Comparison of ENCODE assay signal across 10 mouse cellular contexts in the genomic region with DNA sequence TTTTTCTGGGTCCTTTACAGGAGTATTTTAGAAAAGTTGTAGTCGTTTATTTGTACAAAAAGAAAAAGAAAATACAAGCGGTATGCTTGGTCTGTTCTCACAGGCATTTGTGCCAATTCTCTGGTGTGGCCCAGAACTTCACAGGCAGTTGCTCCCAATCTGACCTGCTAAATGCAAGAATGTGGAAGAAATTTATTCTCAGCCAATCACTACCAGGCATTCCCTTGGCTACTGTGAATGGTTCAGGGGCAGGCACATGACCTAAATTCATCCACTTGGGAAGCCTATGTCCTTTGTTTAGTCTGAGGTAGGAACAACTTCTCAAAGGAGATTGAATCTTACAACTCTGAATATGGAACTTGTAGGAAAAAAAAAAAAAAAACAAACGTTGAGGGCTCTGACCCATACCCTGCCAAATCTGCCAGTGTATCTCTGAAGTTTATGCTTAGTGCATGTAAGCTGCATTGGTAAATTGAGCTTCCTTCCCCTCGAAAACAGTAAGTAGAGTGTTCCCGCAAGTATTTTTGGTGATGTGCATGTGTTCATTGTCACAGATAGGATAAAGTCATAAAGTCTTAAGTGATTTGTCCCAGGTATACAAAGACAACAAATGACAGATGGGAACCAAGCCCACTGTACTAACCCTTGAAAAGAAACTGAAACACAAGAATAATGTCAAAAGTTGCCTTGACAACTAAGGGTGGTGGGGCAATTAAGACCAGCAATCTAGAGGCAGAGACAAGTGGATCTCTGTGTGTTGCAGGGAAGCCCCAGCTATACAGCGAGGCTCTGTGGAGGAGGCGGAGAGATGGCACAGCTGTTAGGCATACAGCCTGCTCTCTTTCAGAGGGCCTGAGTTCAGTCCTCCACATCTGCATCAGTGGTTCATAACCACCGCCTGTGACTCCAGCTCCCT. TPM values are rescaled to one million over a fixed set of nuclear protein-coding genes. Genes with fewer than 3 reads are reported as not detected.
DNase-seq lines count a peak whose midpoint lies in the region; ATAC-seq and TF ChIP-seq lines count a peak whose summit lies in the region.
"Had no signal": no experiment of that assay in that cellular context is flagged by ENCODE, and none has a peak within 500 bp of the region (broad histone marks: within the 10 kb centered on the region; RNA-seq: fewer than 3 reads in every experiment).

No protein-coding gene starts in this region.

- H3K9me3 ChIP-seq in lung, embryonic 14.5 days (ENCODE audit: low read depth, low read length) = no peaks in the 10 kb centered on the region
- no peaks in the 10 kb centered on the region for H3K9me3 ChIP-seq in forebrain, embryonic 15.5 days
- H3K9me3 ChIP-seq: heart, embryonic 15.5 days had no signal

- 46% methylated on average over 8 of the region's 8 CpGs for WGBS in lung, embryonic 14.5 days
- 31% methylated on average over 8 of the region's 8 CpGs for WGBS in forebrain, embryonic 15.5 days

- ATAC-seq in lung, embryonic 14.5 days (ENCODE audit: insufficient read depth) = no peak
- no peak for ATAC-seq in forebrain, embryonic 15.5 days (replicated peaks)
- no peak for ATAC-seq in erythroblast, adult 5-6 weeks (replicated peaks; ENCODE audit: low FRiP score, poor library complexity, severe bottlenecking)

- TF ChIP-seq CTCF in lung, embryonic 14.5 days (IDR thresholded peaks at IDR 0.05; ENCODE audit: low read depth) = no peak

- no peak overlapping the region for H3K4me2 ChIP-seq in lung, embryonic 14.5 days
- H3K4me2 ChIP-seq in forebrain, embryonic 15.5 days (replicated peaks) = no peak overlapping the region
- H3K4me2 ChIP-seq: heart, embryonic 15.5 days had no signal

- H3K4me1 ChIP-seq in lung, embryonic 14.5 days (ENCODE audit: insufficient read depth) = peaks cover 4% of the 10 kb centered on the region
- peaks cover 20% of the 10 kb centered on the region for H3K4me1 ChIP-seq in forebrain, embryonic 15.5 days

- H3K9ac ChIP-seq in lung, embryonic 14.5 days = no peak overlapping the region
- no peak overlapping the region for H3K9ac ChIP-seq in forebrain, embryonic 15.5 days (replicated peaks)
- H3K9ac ChIP-seq: heart, embryonic 15.5 days had no signal

- DNase-seq in lung, embryonic 14.5 days = peak; percentile 41
- DNase-seq in lung, postnatal 25 days (ENCODE audit: low spot score) = no peak
- peak; percentile 72 for DNase-seq in adipocyte (ENCODE audit: low spot score)
- DNase-seq in mesoderm, embryonic 11.5 days (ENCODE audit: low read depth, low spot score) = peak; percentile 65
- no peak for DNase-seq in right cerebral cortex, postnatal 4 days
- no peak for DNase-seq in adrenal gland, adult 8-10 months
- DNase-seq: liver had no signal

- H3K27ac ChIP-seq in lung, embryonic 14.5 days (ENCODE audit: low read depth) = no peak overlapping the region
- peak overlapping the region; percentile 43; the same call in 1 of the 2 replicates for H3K27ac ChIP-seq in forebrain, embryonic 15.5 days (replicated peaks)
- H3K27ac ChIP-seq: heart, embryonic 15.5 days had no signal

- peaks cover 4% of the 10 kb centered on the region for H3K36me3 ChIP-seq in lung, embryonic 14.5 days (ENCODE audit: insufficient read depth)
- 0 out of 2 replicates have a peak, but pooled peaks cover under 1% of the 10 kb centered on the region for H3K36me3 ChIP-seq in forebrain, embryonic 15.5 days

- H3K27me3 ChIP-seq in lung, embryonic 14.5 days (ENCODE audit: insufficient read depth, low read length) = no peaks in the 10 kb centered on the region
- no peaks in the 10 kb centered on the region for H3K27me3 ChIP-seq in forebrain, embryonic 15.5 days
- H3K27me3 ChIP-seq: heart, embryonic 15.5 days had no signal

- no peak overlapping the region for H3K4me3 ChIP-seq in lung, embryonic 14.5 days (ENCODE audit: low read depth, low read length)
- no peak overlapping the region for H3K4me3 ChIP-seq in forebrain, embryonic 15.5 days
- H3K4me3 ChIP-seq: heart, embryonic 15.5 days had no signal

RNA-seq across cellular contexts. Expression of a gene that starts 2.7 kb away (rescaled TPM):
- 563 and 575 TPM in 2 replicates for polyA plus RNA-seq in lung, embryonic 14.5 days (2014; fragmentation: Nextera tagmentation; extraction: Ambion mirVana)
- polyA plus RNA-seq in forebrain, embryonic 15.5 days (2015; fragmentation: Nextera tagmentation; extraction: Ambion mirVana) = 262 and 282 TPM in 2 replicates
- total RNA-seq in erythroblast, adult 5-6 weeks (2015; ENCODE audit: low replicate concordance) = 125 and 127 TPM in 2 replicates
- total RNA-seq in erythroblast, adult 5-6 weeks (2017; ENCODE audit: low replicate concordance) = 63.3 and 88.5 TPM in 2 replicates
- total RNA-seq in adrenal gland, adult 8-10 months (2022) = 10 to 100 TPM; 20.7 to 37.7 (median 28.8) TPM

RNA-seq across cellular contexts. Expression of a gene that starts 23.5 kb away (rescaled TPM):
- polyA plus RNA-seq in lung, embryonic 14.5 days (2014; fragmentation: Nextera tagmentation; extraction: Ambion mirVana) = 5.1 and 7.3 TPM in 2 replicates
- 4.0 and 5.7 TPM in 2 replicates for polyA plus RNA-seq in forebrain, embryonic 15.5 days (2015; fragmentation: Nextera tagmentation; extraction: Ambion mirVana)
- total RNA-seq in erythroblast, adult 5-6 weeks (2015; ENCODE audit: low replicate concordance) = 1.3 TPM in 1 of 2 replicates, not detected in the other
- total RNA-seq in erythroblast, adult 5-6 weeks (2017; ENCODE audit: low replicate concordance) = not detected in 2 replicates
- 1 to 10 TPM; 2.2 to 3.7 (median 3.0) TPM for total RNA-seq in adrenal gland, adult 8-10 months (2022)

Comparison
In these comparisons a context has a peak if more than half of its experiments do, and no peak if none do; other contexts are left out.
1. DNase-seq: peak in lung, embryonic 14.5 days (single experiment), adipocyte (single experiment) and mesoderm, embryonic 11.5 days (single experiment); none in lung, postnatal 25 days (single experiment), right cerebral cortex, postnatal 4 days (single experiment) and adrenal gland, adult 8-10 months (single experiment).